Mouse (Mus musculus): ENCODE measurements around the gene Cyp1b1.

DNA sequence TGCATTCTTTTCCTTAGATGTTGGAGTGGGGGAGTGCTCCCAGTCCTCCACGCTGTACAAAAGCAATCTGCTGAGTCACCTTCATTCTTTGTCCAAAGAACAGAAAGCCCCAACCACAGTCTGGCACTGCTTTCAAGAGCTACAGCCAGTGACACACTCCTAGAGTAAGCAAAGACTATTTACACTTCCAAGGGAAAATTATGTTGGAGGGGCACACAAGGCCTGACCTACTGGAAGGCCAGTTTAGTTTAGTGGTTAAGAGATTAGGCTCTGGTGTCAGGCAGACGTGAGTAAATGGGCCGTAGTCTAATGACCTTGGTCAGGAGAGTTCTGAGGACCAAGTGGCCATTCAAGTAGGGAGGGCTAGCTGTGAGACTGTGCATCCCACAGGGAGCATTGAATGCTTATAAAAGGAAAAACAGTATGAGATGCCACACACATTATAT is 31.3 kb upstream of the Cyp1b1 start:
- TF ChIP-seq POLR2A (IDR thresholded peaks at IDR 0.05; ENCODE audit: extremely low read depth, insufficient read depth, low read length) = no peak
- no peak for TF ChIP-seq CTCF (IDR thresholded peaks at IDR 0.05; ENCODE audit: low read depth, low read length)

Measured in liver, adult 2 months (tissue).